Mouse (Mus musculus) brain, embryonic 14.5 days (tissue): ENCODE data around the gene Gpr146.

ENCODE experiments used
- CTCF ChIP-seq: fragments of 200-500 bp; IDR thresholded peaks from 2 replicates; pipeline ENCODE4 v1.5.1; 2012; ENCODE audit warnings: inconsistent platforms, mild to moderate bottlenecking, moderate library complexity, borderline replicate concordance; ENCODE audit not compliant: insufficient read depth, insufficient read length; ENCODE audit errors: extremely low read depth
- POLR2A ChIP-seq: fragments of 200-500 bp; IDR thresholded peaks from 2 replicates; pipeline ENCODE4 v1.6.1; 2012; ENCODE audit warnings: mild to moderate bottlenecking, inconsistent platforms, borderline replicate concordance; ENCODE audit not compliant: poor library complexity, insufficient read depth, insufficient read length, severe bottlenecking; ENCODE audit errors: extremely low read depth

DNA sequence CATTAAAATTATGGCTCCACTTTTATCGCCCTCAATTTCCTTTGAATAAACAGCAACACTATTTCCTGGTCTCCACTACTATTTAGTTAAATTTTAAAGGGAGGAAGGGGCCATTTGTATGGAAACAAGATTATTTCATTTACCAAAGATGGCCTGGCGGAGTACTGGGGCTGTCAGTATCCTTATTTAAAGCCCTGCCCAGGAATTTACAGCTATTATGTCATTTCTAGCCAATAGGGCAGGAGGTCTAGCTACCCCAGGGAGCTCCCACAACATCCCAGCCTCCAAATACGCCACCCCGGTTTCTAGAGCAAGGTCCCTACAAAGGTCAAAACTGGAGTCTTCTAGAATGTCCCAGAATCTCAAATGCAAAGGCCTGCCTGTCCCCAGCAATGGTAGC, 36.0 kb downstream of the Gpr146 start:
- no peak for TF ChIP-seq POLR2A
- no peak for TF ChIP-seq CTCF
